Mouse (Mus musculus) CD4-positive helper T cell, adult 2 months (primary cell): ENCODE measurements around the gene Akp3.
A peak's percentile ranks its signal among the peaks of the same experiment; 100 is the strongest.

Experiments
- DNase-seq: peaks from one replicate; pipeline ENCODE4 v3.0.0-alpha.2; 2012; ENCODE audit warnings: low read depth, missing footprints, low spot score

The Akp3 gene

GRCm38 (mm10) chr1:87154501-87155120 lies 29.8 kb downstream of the Akp3 start:
- no peak for DNase-seq

- DNase-seq: no peak
These were observed 30.9 kb downstream of the Akp3 start for GRCm38 (mm10) chr1:87155531-87156198.

GRCm38 (mm10) chr1:87156199-87156587 lies 31.4 kb downstream of the Akp3 start, which contains the start of gene Ecel1:
Gene Ecel1 (minus strand): TSS chr1:87156521.
- no peak for DNase-seq

GRCm38 (mm10) chr1:87159396-87159795 lies 34.6 kb downstream of the Akp3 start:
- DNase-seq: no peak

- no peak for DNase-seq
These were observed 39.5 kb downstream of the Akp3 start for GRCm38 (mm10) chr1:87164164-87164795.

GRCm38 (mm10) chr1:87164796-87165184 lies 40.0 kb downstream of the Akp3 start:
- DNase-seq: no peak

- DNase-seq: no peak
These were observed 45.7 kb downstream of the Akp3 start for GRCm38 (mm10) chr1:87170458-87170857.

- DNase-seq: no peak
These were observed 46.5 kb downstream of the Akp3 start for GRCm38 (mm10) chr1:87171312-87171711.

- DNase-seq: no peak
These were observed 47.5 kb downstream of the Akp3 start for GRCm38 (mm10) chr1:87172316-87172715.

GRCm38 (mm10) chr1:87174006-87174955 lies 49.5 kb downstream of the Akp3 start:
- peak; percentile 60 for DNase-seq

GRCm38 (mm10) chr1:87175852-87176292 lies 51.1 kb downstream of the Akp3 start:
- no peak for DNase-seq
